Mouse (Mus musculus) 3T3-L1 (cell line): ENCODE data around the gene Usp17lc.
"Not testable (repeated sequence)": the region's sequence is repeated elsewhere in the genome, so short reads cannot be mapped to it uniquely, and the experiment has no call there.

Source experiments
- DNase-seq: peaks from one replicate; pipeline ENCODE4 v3.0.0-alpha.2; 2015; ENCODE audit warnings: low read depth, low spot score

Usp17lc gene

GRCm38 (mm10) chr7:103414772-103415171, at the start of gene Usp17lc:
Usp17lc (plus strand) TSS chr7:103415072.
- not testable (repeated sequence) for DNase-seq

DNA sequence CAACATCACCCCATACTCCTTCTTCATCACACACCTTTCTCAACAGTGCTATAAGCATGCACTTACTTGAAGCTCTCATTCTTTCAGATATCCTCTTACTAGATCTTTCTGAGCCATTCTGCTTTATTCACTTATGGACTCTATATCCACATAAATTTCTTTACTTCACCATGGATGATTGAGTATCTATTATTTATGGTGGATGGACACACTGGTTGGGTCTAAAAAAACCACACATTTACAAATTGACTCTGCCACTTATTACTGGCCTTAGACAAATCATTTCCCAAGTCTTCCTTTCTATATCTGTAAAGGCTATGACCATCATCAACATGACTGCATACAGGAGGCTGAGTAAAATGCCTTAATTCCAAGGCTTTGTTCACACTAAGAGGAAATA, 28.8 kb upstream of the Usp17lc start, which contains the start of gene Olfr603:
Gene Olfr603 (minus strand): TSS at position 101 of the 400 bp plus-strand sequence.
- DNase-seq, result no peak

- DNase-seq, result no peak
Measured at GRCm38 (mm10) chr7:103397758-103398157, 17.1 kb upstream of the Usp17lc start.

GRCm38 (mm10) chr7:103398981-103399380, 15.9 kb upstream of the Usp17lc start:
- DNase-seq, result no peak

GRCm38 (mm10) chr7:103406521-103407055, 8.3 kb upstream of the Usp17lc start:
- DNase-seq, result not testable (repeated sequence)

GRCm38 (mm10) chr7:103445339-103445738, 30.5 kb downstream of the Usp17lc start, which contains the start of gene Olfr605:
Olfr605 (minus strand) TSS chr7:103445439.
- no peak for DNase-seq

DNA sequence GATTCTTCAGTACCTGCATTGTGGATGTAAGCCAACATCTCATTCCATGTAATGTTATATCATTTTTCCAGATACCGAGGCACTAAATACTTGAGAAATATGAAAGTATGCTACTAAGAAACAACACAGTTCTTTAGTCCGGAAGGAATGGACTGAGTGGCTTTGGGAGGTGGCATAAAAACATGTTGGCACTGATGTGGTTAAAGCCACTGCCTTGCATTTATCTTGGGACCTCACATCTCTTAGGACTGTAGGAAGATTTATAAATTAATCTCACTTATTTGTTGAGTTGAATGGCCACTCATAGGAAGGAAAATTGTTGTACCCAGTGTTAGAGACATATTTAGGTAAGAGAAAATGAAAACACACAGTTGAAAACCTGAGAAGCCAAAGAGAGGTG, 33.9 kb downstream of the Usp17lc start, which contains the start of gene Olfr606:
Gene Olfr606 (plus strand): TSS at position 301 of the 400 bp plus-strand sequence.
- no peak for DNase-seq

DNA sequence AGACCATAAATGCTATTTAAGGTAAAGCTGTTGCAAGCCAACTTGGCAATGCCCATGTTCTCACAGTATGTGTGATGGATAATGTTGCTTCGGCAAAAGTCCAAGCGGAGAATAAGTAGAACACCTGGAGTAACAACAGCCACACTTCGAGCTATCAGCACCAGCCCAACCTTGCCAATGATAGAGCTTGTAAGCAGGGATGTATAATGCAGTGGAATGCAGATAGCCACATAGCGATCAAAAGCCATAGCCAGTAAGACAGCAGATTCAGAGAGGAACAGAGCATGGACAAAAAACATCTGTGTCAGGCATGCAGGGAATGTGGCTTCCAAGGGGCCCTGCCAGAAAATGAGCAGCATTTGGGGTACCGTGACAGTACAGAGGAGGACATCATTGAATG, 45.7 kb downstream of the Usp17lc start:
- no peak for DNase-seq
